Mouse (Mus musculus): Measurements from ENCODE around the gene Oog4. TPM values are rescaled to one million over a fixed set of nuclear protein-coding genes. Genes with fewer than 3 reads are reported as not detected.
A peak's percentile ranks its signal among the peaks of the same experiment; 100 is the strongest.

Gene Oog4
- total RNA-seq, 1 experiment, result not detected

DNA sequence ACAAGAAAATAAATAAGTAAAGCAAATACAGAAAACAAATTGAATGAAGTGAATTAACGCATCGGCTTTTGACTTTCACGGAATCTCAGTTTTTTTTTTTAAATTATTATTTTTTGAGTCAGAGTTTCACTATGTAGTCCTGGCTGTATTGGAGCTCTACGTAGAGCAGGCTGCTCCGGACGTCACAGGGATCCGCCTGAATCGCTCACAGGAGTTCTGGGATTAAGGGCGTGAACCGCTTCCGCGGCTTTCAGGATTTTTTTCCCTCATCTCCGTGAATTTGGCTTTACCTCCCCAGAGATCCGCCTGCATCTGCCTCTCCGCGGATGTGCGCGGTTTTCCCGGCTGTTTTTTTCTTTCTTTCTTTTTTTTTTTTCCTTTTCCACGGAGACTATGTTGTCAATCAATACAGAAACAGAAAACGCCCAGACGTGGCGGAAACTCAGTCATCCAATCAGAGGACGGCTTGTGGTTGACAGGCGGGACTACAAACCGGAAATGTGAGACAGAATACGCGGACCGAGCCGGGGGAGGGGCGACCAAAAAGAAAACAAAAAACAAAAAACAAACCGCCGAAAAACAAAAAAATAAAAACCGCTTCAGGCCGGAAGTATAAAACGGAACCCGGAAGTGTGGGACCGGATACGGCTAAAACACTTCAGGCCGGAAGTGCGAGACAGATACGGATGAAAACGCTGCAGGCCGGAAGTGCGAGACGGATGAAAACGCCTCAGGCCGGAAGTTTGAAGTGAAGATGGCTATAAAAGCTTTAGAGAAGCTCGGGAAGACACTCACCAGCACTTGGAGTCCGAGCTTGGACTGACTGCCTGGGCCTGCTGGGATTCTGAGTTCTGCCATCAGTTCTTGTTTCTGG lies 37.7 kb downstream of the Oog4 start, which contains the start of gene Pramef8:
Pramef8 (plus strand) TSS at position 208 of the 874 bp plus-strand sequence.
- H3K9me3 ChIP-seq (ENCODE audit: control insufficient read depth, insufficient read depth, low read depth, low read length), result 0 out of 2 replicates have a peak, but pooled peaks cover 2% of the 10 kb centered on the region
- H3K9ac ChIP-seq (ENCODE audit: insufficient read depth, low read depth, low read length, poor library complexity, severe bottlenecking), result peak within 1 kb of the TSS; percentile 89
- TF ChIP-seq ZNF384 (IDR thresholded peaks at IDR 0.05; ENCODE audit: low read depth, low read length) (peak; percentile 91), MAFK (IDR thresholded peaks at IDR 0.05; ENCODE audit: insufficient read depth, low read depth, low read length) (no peak), ZC3H11A (IDR thresholded peaks at IDR 0.05; ENCODE audit: borderline replicate concordance, low read depth, low read length) (no peak), HCFC1 (IDR thresholded peaks at IDR 0.05; ENCODE audit: borderline replicate concordance, insufficient read depth, low read length) (peak; percentile 64; the same call in 1 of the 2 replicates), CHD2 (IDR thresholded peaks at IDR 0.05; ENCODE audit: low read depth, low read length) (no peak)
- H3K4me1 ChIP-seq (ENCODE audit: control insufficient read depth in 2 of 2, insufficient read depth in 2 of 2, low read length in 2 of 2, poor library complexity in 1 of 2), result no peaks in the 10 kb centered on the region
- in situ Hi-C loops (cut with MboI; ENCODE audit: low sequenced_read_pairs in 2 of 2, unreplicated experiment in 2 of 2), result no loop called here
- peak within 1 kb of the TSS; percentile 73 to 85 for H3K4me3 ChIP-seq (ENCODE audit: insufficient read depth in 1 of 2, low read depth in 1 of 2, low read length in 2 of 2, poor library complexity in 1 of 2, severe bottlenecking in 1 of 2)
- peak; percentile 88 for DNase-seq (ENCODE audit: low read depth, low spot score)
- H3K27ac ChIP-seq (ENCODE audit: insufficient read depth, low read depth, low read length, poor library complexity, severe bottlenecking), result peak within 1 kb of the TSS; percentile 77
- H3K36me3 ChIP-seq (ENCODE audit: control insufficient read depth, insufficient read depth, low read length, poor library complexity, severe bottlenecking), result peaks cover 14% of the 10 kb centered on the region

- Histone ChIP-seq H3K9ac (ENCODE audit: insufficient read depth, low read depth, low read length, poor library complexity, severe bottlenecking) (peak overlapping the region; percentile 15; the same call in 1 of the 2 replicates), H3K4me3 (ENCODE audit: insufficient read depth in 1 of 2, low read depth in 1 of 2, low read length in 2 of 2, poor library complexity in 1 of 2, severe bottlenecking in 1 of 2) (peak overlapping the region; percentile 73 to 85), H3K4me1 (ENCODE audit: control insufficient read depth in 2 of 2, insufficient read depth in 2 of 2, low read length in 2 of 2, poor library complexity in 1 of 2) (no peaks in the 10 kb centered on the region), H3K36me3 (ENCODE audit: control insufficient read depth, insufficient read depth, low read length, poor library complexity, severe bottlenecking) (peaks cover 7% of the 10 kb centered on the region), H3K9me3 (ENCODE audit: control insufficient read depth, insufficient read depth, low read depth, low read length) (0 out of 2 replicates have a peak, but pooled peaks cover 2% of the 10 kb centered on the region), H3K27ac (ENCODE audit: insufficient read depth, low read depth, low read length, poor library complexity, severe bottlenecking) (peak overlapping the region; percentile 51; the same call in 1 of the 2 replicates)
- DNase-seq (ENCODE audit: low read depth, low spot score), result no peak
- TF ChIP-seq MAFK (IDR thresholded peaks at IDR 0.05; ENCODE audit: insufficient read depth, low read depth, low read length) (no peak), ZC3H11A (IDR thresholded peaks at IDR 0.05; ENCODE audit: borderline replicate concordance, low read depth, low read length) (no peak), HCFC1 (IDR thresholded peaks at IDR 0.05; ENCODE audit: borderline replicate concordance, insufficient read depth, low read length) (no peak), ZNF384 (IDR thresholded peaks at IDR 0.05; ENCODE audit: low read depth, low read length) (no peak), CHD2 (IDR thresholded peaks at IDR 0.05; ENCODE audit: low read depth, low read length) (no peak)
- in situ Hi-C loops (cut with MboI; ENCODE audit: low sequenced_read_pairs in 2 of 2, unreplicated experiment in 2 of 2), result no loop called here
Observed at GRCm38 (mm10) chr4:143411566-143412218, 38.4 kb downstream of the Oog4 start.

- TF ChIP-seq HCFC1 (IDR thresholded peaks at IDR 0.05; ENCODE audit: borderline replicate concordance, insufficient read depth, low read length) (no peak), CHD2 (IDR thresholded peaks at IDR 0.05; ENCODE audit: low read depth, low read length) (no peak), MAFK (IDR thresholded peaks at IDR 0.05; ENCODE audit: insufficient read depth, low read depth, low read length) (no peak), ZNF384 (IDR thresholded peaks at IDR 0.05; ENCODE audit: low read depth, low read length) (no peak), ZC3H11A (IDR thresholded peaks at IDR 0.05; ENCODE audit: borderline replicate concordance, low read depth, low read length) (no peak)
- Histone ChIP-seq H3K9me3 (ENCODE audit: control insufficient read depth, insufficient read depth, low read depth, low read length) (no peaks in the 10 kb centered on the region), H3K27ac (ENCODE audit: insufficient read depth, low read depth, low read length, poor library complexity, severe bottlenecking) (0 out of 2 replicates have a peak within 1 kb of the TSS, but pooled peaks have one; percentile 45), H3K4me3 (ENCODE audit: insufficient read depth in 1 of 2, low read depth in 1 of 2, low read length in 2 of 2, poor library complexity in 1 of 2, severe bottlenecking in 1 of 2) (peak within 1 kb of the TSS; percentile 42 to 46), H3K9ac (ENCODE audit: insufficient read depth, low read depth, low read length, poor library complexity, severe bottlenecking) (peak within 1 kb of the TSS; percentile 55; the same call in 1 of the 2 replicates), H3K36me3 (ENCODE audit: control insufficient read depth, insufficient read depth, low read length, poor library complexity, severe bottlenecking) (no peaks in the 10 kb centered on the region; the same call in 1 of the 2 replicates), H3K4me1 (ENCODE audit: control insufficient read depth in 2 of 2, insufficient read depth in 2 of 2, low read length in 2 of 2, poor library complexity in 1 of 2) (no peaks in the 10 kb centered on the region)
- in situ Hi-C loops (cut with MboI; ENCODE audit: low sequenced_read_pairs in 2 of 2, unreplicated experiment in 2 of 2), result loop anchor here in 1 of 2 experiments (25.0 kb wide), 1 partner anchor 357 kb away; no protein-coding TSS in a partner anchor
- peak; percentile 73 for DNase-seq (ENCODE audit: low read depth, low spot score)
Observed at GRCm38 (mm10) chr4:143394181-143394580, 55.9 kb downstream of the Oog4 start, which contains the start of gene Pramel1. Gene Pramel1 (plus strand): TSS chr4:143394428.

GRCm38 (mm10) chr4:143388955-143389702 lies 61.0 kb downstream of the Oog4 start:
- no peak for TF ChIP-seq ZNF384 (IDR thresholded peaks at IDR 0.05; ENCODE audit: low read depth, low read length)
- Histone ChIP-seq H3K36me3 (ENCODE audit: control insufficient read depth, insufficient read depth, low read length, poor library complexity, severe bottlenecking) (no peaks in the 10 kb centered on the region), H3K27ac (ENCODE audit: insufficient read depth, low read depth, low read length, poor library complexity, severe bottlenecking) (no peak overlapping the region), H3K4me3 (ENCODE audit: insufficient read depth in 1 of 2, low read depth in 1 of 2, low read length in 2 of 2, poor library complexity in 1 of 2, severe bottlenecking in 1 of 2) (peak overlapping the region in 1 of 2 experiments; percentile 56; a peak in 2 of 4 replicates), H3K9ac (ENCODE audit: insufficient read depth, low read depth, low read length, poor library complexity, severe bottlenecking) (peak overlapping the region; percentile 54), H3K4me1 (ENCODE audit: control insufficient read depth in 2 of 2, insufficient read depth in 2 of 2, low read length in 2 of 2, poor library complexity in 1 of 2) (no peaks in the 10 kb centered on the region), H3K9me3 (ENCODE audit: control insufficient read depth, insufficient read depth, low read depth, low read length) (no peaks in the 10 kb centered on the region)
- in situ Hi-C loops (cut with MboI; ENCODE audit: low sequenced_read_pairs in 2 of 2, unreplicated experiment in 2 of 2), result loop anchor here in 1 of 2 experiments (25.0 kb wide), 1 partner anchor 352 kb away; no protein-coding TSS in a partner anchor
- DNase-seq (ENCODE audit: low read depth, low spot score), result no peak

Other genes starting within 250 kb of the Oog4 start
- 8.5 and 11.0 TPM in 2 replicates for gene Prdm2, start 237.3 kb downstream of the Oog4 start, total RNA-seq (2012; rRNA removed)
- gene Pdpn, start 150.8 kb downstream of the Oog4 start, total RNA-seq (2012; rRNA removed), result 21.7 and 27.4 TPM in 2 replicates
- gene Lrrc38, start 100.6 kb downstream of the Oog4 start, total RNA-seq (2012; rRNA removed), result 0.22 and 0.32 TPM in 2 replicates
- gene Pramel1, start 55.9 kb downstream of the Oog4 start, total RNA-seq (2012; rRNA removed), result 1.8 and 2.0 TPM in 2 replicates
- gene Pramef8, start 37.9 kb downstream of the Oog4 start, total RNA-seq (2012; rRNA removed), result 33.3 and 36.8 TPM in 2 replicates
- 0.37 and 1.3 TPM in 2 replicates for gene Gm13043, start 61.0 kb upstream of the Oog4 start, total RNA-seq (2012; rRNA removed)
- gene Gm13040, start 85.6 kb upstream of the Oog4 start, total RNA-seq (2012; rRNA removed), result 1.4 TPM in 1 of 2 replicates, not detected in the other
- 1.5 and 1.6 TPM in 2 replicates for gene BC080695, start 101.4 kb upstream of the Oog4 start, total RNA-seq (2012; rRNA removed)
- gene Gm13057, start 101.4 kb upstream of the Oog4 start, total RNA-seq (2012; rRNA removed), result not detected in 2 replicates
- 0.42 and 0.67 TPM in 2 replicates for gene Gm13083, start 164.7 kb upstream of the Oog4 start, total RNA-seq (2012; rRNA removed)
- not detected in 2 replicates for gene Gm13088, start 206.9 kb upstream of the Oog4 start, total RNA-seq (2012; rRNA removed)

Data from ES-E14 (cell line).